Mouse (Mus musculus) right cerebral cortex, postnatal 10 days (tissue): ENCODE data around the gene Gucy2c.

ENCODE experiments used
- DNase-seq, 2 experiments: peaks; one replicate each; pipeline ENCODE4 v3.0.0; 2021; ENCODE audit warnings: low spot score in 2 of 2

The Gucy2c gene

DNA sequence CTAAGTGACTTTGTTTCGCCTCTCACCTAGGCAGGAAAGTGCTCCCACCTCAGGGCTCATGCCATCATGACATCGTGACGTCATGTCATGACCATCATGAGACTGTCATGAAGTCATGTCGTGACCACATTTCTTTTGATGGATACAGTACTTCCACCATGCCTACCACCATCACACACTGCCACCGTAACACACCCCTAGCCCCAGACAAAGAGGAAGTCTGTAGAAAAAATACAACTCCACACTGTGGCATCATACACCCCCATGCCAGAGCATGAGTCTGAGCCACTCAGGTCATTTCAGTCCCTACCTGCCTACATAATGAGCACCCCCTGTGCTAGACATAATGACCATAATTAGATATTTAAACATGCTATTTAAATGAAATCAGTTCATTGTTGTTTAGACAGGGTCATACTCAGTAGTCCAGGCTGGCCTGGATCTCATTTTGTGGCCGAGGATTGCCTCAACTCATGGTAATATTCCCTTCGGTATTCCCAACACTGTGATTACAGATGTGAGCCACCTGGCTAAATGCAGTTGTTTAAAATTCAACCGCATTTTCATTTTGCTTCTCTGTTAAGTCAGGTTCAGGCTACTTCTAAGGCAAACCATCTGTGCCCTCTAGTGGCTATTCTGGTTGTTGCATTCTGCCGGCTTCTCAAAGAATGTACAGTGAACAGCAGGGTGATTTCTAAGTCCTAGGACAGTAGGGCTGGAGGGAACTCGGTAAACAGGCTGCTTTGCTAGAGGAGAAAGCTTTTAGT lies 39.0 kb downstream of the Gucy2c start:
- DNase-seq, result peak; percentile 88 to 92

DNA sequence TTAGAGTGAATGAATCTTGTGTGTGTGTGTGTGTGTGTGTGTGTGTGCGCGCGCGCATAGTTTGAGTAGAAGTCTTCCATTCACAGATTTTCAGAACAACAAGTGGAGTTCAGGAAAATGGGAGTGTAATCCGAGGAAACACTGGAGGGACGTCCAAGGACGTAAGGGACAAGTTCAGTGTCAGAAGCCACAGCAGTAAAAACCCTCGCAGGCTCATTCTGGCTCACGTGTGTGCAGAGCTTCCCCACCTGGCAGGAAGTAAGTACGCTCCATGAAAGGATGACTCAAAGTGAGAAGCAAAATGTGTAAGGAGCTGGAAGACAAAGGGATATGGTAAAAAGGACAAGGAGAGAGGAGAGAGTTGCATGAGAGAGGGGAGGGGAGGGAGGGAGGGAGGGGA lies 40.3 kb downstream of the Gucy2c start:
- no peak for DNase-seq

DNA sequence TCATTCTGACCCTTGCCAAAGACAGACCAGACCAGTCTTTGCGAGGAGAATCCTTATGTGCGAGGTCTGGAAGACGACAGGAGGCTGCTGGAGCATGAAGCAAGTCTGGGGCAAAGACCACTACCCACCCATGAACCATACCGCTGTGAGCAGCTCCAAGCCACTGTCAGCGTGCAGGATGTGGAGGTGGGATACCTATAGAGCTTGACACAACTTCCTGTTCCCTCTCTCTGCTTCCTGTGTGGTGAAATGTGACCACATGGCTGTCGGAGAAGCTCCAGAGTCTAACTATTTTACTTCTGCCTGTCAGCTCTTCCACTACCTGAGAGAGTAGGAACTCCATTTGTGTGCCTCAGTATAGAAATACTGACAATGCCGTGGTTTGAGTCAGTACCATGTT lies 45.8 kb downstream of the Gucy2c start:
- DNase-seq, result no peak

DNA sequence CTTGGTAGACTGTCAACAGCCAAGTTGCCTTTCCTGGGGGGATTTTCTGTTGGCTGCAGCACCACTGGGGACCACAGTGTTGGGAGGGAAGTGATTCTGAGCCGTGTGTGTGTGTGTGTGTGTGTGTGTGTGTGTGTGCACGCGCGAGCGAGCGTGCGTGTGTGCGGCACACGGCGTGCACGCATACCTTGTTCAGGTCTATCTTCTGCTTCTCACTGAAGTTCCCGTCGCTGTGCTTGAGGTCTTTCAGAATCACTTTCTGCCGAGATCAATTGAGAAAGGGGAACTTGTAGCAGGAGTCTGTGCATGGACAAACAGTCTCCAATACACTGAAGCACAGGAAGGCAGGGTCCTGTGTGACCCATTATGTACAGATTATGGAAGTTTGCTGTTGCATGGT lies 53.4 kb downstream of the Gucy2c start:
- no peak for DNase-seq

DNA sequence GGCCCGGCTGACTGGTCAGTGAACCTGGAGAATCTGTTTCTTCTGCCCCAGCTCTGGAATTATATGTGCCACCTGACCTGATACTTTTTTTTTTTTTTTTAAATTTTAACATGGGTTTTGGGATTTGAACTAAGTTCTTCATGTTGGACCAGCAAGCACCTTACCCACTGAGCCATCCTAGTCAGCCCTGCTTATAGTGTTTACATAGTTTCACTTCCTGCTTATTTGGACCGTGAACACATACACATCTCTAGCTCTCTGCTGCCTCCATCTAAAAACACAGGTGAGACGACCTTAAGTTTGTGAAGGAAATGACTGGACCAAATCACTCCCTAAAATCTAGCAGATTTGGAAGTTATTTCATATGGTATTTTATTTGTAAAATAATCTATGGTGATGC lies 58.4 kb downstream of the Gucy2c start:
- no peak for DNase-seq

DNA sequence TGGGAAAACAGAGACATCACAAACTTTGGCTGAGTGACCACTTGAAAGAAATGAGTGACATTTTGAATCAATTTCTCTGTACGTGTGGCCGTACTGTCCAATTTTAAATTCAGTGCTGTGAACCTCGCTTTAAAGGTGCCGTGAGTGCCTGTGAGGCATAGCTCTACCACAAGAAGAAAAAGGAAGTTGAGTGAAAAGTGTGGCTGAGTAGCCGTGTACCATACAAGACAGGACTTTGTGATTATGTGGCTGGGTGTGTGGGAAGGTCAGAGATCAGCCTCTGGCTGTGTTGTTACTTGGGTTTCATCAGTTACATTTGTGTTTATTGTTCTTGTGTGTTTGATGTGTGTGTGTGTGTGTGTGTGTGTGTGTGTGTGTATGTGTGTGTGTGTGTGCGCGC lies 59.0 kb downstream of the Gucy2c start:
- no peak for DNase-seq

DNA sequence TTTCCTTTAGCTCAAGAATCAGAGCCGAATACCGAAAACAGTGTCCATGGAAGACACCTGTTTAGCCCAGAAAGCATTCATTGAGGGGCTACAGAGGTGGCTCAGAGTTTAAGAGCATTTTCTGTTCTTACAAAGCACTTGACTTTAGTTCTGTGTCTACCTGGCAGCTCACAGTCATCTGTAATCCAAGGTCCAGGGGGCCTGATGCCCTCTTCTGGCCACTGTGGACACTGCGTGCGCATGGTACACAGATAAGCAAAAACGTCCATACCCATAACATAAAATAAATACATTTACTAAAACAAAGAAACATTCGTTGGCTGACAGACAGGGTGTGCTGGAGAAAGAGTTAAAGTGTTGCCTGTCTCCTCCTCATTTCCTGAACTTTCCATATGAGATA lies 59.6 kb downstream of the Gucy2c start:
- peak in 1 of 2 experiments; percentile 63 for DNase-seq

DNA sequence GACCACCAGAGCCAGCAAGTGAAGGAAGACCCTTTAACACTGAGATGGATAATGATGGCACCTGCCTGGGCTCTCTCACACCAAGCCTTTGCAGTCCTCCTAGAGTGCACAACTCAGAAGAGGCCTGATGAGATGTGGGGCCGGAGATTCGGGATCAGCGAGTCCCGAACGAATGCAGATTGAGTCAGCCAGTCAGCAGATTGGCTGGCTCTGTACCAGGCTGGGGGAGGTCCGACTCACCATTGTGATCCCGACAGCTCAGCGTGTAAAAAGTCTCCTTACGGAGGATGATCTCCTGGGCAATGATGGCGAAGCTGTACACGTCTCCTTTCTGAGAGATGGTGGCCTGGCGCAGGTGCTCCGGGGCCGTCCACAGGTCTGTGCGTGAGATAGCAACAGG lies 61.1 kb downstream of the Gucy2c start:
- peak in 1 of 2 experiments; percentile 30 for DNase-seq

DNA sequence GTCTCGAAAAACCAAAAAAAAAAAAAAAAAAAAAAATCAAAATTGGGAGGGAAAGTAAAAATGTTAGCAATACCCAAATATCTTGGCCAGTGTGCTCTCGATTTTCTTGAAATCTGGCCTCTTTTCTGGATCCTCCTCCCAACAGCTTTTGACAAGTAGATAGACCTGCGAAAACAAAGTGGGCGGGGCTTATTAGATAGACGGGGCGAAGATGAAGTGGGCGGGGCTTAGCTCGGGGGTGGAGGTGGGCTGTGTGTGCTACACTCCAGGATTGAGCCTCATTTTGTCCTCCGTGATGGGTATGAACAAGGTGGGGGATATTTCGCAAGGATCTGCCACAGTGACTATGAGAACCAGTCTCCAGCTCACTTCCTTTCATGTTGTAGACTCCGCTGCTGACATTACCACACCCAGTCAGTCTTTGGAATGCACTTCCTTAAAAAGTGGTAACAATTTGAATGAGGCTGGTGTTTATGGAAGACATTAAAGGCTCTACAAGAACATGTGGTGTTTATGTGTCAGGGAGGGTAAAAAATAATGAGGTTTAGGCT lies 65.6 kb downstream of the Gucy2c start:
- DNase-seq, result no peak

DNA sequence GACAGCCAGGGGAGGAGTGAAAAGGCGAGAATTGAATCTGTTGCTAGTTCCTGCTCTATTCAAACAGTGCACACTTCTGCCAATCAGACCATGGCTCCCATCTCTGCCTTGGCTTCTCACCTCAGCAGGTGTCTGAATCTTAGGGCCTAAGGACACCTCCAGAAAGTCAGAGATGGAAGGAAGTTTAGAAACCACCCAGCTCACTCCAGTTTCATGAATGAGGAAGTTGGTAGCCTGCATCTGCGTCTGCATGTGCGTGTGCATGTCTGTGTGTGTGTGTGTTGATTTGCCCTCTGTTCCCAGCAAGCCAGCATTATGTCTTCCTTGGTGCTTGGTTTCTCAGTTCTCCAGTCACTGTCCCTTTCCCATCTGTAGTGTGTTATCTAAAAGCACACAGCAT lies 67.5 kb downstream of the Gucy2c start:
- DNase-seq, result no peak

DNA sequence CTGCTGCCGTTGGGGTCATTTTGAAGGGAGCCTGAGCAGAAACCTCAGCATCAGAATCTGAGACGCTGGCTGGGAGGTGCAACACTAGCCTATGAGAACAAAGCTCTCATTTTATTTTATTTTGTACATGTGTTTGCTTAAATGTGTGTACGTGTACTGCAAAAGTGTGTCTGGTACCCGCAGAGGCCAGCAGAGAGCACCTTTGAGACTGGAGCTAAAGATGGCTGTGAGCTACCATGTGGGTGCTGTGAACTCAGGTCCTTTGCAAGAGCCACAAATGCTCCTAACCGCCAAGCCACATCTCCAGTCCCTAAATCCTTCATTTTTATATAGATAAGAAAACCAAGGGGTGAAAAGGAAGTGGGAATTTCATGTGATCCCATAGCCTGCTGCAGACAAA lies 71.2 kb downstream of the Gucy2c start:
- no peak for DNase-seq

DNA sequence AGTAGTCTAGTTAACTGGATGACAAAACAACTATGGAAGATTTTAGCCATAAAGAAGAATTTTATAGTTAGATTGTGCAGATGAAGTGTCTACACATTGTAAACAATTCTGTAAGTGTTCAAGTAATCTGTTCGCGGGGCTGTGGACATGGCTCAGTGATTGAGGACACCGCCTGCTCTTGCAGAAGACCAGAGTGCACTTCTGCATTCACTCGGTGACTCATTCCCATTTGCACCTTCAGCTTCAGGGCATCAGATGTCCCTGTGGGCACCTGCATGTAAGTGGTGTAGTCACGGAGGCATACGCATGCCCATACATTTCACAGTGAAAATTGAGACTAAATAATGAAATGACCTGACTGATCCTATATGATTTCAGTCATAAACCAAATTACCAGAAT lies 73.0 kb downstream of the Gucy2c start:
- DNase-seq, result no peak

DNA sequence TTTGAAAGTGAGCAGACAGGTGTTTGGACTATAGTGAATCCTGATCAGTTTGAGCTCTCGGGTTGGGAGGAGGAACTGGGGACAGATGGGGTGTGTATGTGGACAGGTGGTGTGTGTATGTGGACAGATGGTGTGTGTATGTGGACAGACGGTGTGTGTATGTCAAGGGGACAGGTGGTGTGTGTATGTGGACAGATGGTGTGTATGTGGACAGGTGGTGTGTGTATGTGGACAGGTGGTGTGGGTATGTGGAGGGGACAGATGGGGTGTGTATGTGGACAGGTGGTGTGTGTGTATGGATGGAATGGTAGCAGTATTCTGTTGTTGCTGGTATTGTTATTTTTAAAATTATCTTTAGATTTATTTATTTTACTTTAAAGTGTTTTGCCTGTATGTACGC lies 79.7 kb downstream of the Gucy2c start:
- no peak for DNase-seq

DNA sequence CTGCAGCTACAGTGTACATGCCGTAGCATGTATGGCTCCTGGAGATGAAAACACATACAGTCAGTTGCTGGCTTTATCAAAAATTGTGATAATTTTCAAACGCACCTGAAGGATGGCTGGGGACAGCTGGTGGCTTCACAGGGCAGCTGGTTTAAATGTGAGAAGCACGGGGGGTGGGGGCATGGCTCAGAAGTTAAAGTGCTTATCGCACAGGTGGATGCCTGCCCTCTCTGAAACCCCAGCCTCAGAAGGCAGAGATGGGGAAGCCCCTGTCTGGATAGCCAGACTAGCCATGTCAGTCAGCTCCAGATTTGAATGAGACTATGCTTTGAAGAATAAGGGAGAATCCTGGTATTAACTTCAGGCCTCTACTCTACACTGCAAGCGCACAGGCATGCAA lies 80.4 kb downstream of the Gucy2c start:
- no peak for DNase-seq

DNA sequence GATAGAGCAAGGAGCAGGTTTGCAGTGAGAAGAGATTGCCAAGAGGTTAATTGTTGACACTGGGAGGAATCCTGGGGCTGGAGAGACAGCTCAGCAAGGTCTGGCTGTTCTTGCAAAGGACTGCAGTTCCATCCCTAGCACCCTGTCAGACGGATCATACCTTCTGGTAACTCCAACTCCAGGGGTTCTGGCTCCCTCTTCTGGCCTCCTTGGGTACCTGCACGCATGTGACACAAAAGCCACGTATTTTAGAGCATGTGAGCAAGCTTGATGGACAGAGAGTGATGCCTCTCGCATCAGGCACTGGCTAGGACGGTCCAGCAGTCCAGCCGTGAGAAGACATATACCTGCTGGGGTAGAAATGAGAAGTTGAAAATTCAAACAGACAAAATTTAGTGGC lies 90.3 kb downstream of the Gucy2c start:
- no peak for DNase-seq

DNA sequence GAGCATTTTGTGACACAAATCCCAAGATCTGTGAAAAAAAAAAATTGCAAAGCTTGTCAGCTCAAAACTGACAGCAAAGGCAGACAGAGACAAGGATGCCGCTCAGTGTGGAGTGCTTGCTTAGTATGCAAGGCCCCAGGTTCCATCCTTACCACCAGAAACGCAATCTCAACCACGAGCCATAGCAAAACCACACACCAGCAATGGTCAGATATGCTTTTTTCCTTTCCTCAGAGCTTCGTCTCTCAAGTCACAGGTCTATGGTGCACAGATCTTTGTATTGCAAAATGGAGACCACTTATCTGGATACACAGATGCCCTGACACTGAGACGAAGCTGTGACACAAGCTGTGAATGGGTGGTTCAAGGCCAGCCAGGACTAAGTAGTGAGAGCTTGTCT lies 91.0 kb downstream of the Gucy2c start:
- DNase-seq, result no peak

DNA sequence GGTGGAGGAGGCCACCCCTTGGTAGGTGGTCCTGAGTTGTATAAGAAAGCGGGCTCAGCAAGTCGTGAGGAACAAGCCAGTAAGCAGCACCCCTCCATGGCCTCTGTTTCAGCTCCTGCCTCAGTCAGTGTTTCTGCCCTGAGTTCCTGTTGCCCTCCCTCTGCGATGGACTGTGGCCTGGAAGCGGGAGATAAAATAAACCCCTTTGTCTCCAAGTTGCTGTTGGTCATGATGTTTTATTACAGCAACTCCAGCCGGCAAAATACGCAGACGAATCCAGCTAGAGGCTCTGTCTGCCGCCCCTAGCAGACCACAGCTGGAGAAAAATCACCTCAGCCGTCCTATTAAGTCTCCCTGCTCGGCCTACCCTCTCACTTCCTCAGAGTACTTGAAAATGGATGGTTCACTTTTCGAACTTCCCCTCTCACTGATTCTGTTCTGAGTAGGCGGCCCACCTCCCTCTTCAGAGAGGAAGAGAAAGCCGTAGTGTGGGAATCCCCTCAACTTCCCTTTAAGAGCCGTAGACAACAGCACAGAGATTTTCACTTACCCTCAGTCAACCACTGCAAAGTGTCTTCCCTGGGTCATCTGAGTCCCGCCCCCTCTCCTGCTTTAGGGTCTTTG lies 91.7 kb downstream of the Gucy2c start:
- DNase-seq, result peak in 1 of 2 experiments; percentile 35

DNA sequence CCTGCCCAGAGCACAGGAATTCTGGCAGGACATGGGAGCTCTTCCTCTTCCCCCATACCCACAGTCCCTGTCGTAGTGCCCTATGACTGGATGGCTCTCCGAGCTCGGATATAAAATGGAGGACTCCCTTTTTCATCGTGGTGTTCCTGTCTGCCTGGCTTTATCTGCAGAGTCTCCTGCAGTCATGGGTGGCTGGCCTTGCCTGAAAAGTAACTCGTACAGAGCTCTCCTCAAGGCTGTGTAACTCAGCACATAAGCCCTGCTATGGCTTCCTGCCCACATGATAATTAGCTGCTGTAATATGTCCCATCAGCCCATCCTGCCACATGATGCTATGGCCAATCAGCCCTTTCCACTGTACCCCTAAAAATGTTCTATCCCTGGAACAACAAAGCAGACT lies 96.1 kb downstream of the Gucy2c start:
- DNase-seq, result no peak

DNA sequence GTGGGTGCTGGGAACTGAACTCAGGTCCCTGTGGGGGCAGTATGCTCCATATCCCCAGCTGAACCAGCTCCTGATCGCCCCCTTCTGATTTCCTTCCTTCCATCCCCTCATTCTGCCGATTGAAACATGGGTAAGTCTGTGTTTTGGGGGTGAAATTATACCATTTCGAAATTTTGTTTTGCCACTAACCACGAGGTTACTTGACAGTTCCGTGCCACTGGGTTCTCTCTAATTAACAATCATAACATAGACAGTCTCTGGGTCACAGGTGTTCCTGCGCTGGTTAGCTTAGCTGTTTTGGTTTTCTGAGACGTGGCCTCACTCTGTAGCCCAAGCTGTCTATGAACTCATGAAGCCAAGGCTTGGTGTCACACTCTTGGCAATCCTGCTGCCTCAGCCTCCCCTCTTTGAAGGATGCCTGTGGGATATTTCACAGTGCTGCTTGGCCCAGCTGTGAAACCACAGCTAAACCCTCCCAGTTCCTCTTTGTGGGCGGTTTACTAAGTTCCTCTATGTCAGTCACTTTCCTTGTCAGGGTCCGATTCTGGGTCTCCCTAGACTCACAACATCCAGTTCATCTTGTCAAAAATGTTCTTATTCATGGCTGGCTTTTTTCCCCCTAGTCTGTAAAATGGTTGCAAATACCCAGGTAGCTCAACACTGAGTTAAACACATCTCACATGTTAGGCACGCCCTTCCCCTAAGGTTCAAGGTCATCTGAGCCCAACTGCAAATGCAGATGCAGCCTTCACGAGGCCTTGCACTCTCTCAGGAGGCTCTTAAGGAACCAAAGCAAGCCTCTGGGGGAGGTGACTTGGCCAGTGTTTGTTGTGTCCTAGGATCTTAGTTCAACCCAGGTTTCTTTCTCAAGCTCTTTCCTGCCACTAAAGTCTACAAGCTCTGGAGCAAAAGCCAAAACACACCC lies 97.9 kb downstream of the Gucy2c start:
- DNase-seq, result no peak

DNA sequence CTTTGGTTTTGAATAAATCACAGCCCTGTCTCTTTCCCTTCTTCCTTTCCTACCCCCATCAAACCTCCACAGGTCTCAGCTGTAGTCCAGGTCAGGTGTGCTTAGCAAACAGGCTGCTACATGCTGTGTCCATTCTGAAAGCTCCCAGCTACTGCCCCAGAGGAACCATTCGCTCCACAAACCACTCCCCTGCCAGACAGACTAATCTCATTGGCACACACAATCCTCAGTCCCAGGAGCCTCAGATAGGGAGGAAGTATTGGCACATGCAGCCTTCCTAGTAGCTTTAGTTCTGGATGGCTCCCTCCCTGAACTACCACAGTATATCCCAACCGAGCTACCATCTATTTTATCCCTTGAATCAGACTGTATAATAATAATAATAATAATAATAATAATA lies 102.2 kb downstream of the Gucy2c start:
- no peak for DNase-seq

DNA sequence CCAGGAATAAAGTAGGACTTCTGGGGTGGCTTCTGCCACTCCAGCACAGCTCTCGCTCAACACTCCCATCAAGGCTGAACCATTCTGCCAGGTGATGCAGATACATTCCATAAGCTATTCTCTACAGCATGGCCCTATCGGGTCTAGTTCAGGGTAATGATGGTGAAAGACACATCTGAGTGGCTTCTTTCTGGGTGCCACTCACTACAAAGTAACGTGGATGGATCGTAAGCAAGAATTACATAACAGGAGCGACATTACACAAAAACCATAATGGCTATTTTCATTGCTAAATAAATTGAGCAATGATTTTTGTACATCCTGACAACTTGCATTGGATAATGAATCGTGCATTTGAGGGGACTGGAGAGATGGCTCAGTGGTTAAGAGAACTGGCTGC lies 106.6 kb downstream of the Gucy2c start:
- DNase-seq, result no peak

DNA sequence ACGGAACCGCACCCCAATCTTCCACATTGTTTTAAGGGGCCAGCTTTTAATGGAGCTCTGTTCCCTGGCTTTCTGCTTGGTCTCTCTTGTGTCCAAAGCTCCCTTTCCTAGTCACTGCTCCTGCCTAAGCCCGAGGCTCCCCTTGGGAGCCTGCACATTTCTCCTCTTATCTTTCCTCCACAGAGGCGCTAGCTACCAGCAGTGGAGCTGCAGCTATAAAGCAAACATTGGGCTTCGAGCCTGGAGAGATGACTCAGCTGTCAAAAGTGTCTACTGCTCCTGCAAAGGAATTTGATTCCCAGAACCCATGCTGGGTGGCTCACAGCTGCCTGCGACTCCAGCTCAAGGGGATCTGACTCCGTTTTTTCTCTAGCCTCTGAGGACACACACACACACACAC lies 109.1 kb downstream of the Gucy2c start:
- peak; percentile 70 to 71 for DNase-seq
